Mouse (Mus musculus): ENCODE data around the gene Cd5.

Gene Cd5

GRCm38 (mm10) chr19:10701013-10701726, 37.6 kb downstream of the Cd5 start:
- no peak for DNase-seq (ENCODE audit: low spot score in 2 of 2)

- no peak for DNase-seq (ENCODE audit: low spot score in 2 of 2)
Measured at GRCm38 (mm10) chr19:10699851-10700250, 39.0 kb downstream of the Cd5 start.

GRCm38 (mm10) chr19:10698131-10698991, 40.4 kb downstream of the Cd5 start:
- DNase-seq (ENCODE audit: low spot score in 2 of 2): no peak

GRCm38 (mm10) chr19:10695801-10696200, 43.0 kb downstream of the Cd5 start:
- no peak for DNase-seq (ENCODE audit: low spot score in 2 of 2)

GRCm38 (mm10) chr19:10693926-10694682, 44.7 kb downstream of the Cd5 start:
- DNase-seq (ENCODE audit: low spot score in 2 of 2): no peak

- no peak for DNase-seq (ENCODE audit: low spot score in 2 of 2)
Measured at GRCm38 (mm10) chr19:10692361-10692760, 46.4 kb downstream of the Cd5 start.

- DNase-seq (ENCODE audit: low spot score in 2 of 2): no peak
Measured at GRCm38 (mm10) chr19:10691660-10692059, 47.1 kb downstream of the Cd5 start.

- DNase-seq (ENCODE audit: low spot score in 2 of 2): no peak
Measured at GRCm38 (mm10) chr19:10691121-10691520, 47.7 kb downstream of the Cd5 start.

GRCm38 (mm10) chr19:10690336-10690735, 48.5 kb downstream of the Cd5 start:
- no peak for DNase-seq (ENCODE audit: low spot score in 2 of 2)

- no peak for DNase-seq (ENCODE audit: low spot score in 2 of 2)
Measured at GRCm38 (mm10) chr19:10689470-10690166, 49.2 kb downstream of the Cd5 start.

- DNase-seq (ENCODE audit: low spot score in 2 of 2): peak; percentile 92 to 94
Measured at GRCm38 (mm10) chr19:10688537-10689352, 50.1 kb downstream of the Cd5 start, which contains the start of gene Vps37c. Vps37c (plus strand) TSS chr19:10688735.

GRCm38 (mm10) chr19:10685727-10686126, 53.1 kb downstream of the Cd5 start:
- DNase-seq (ENCODE audit: low spot score in 2 of 2): no peak

GRCm38 (mm10) chr19:10685081-10685480, 53.7 kb downstream of the Cd5 start:
- DNase-seq (ENCODE audit: low spot score in 2 of 2): no peak

- no peak for DNase-seq (ENCODE audit: low spot score in 2 of 2)
Measured at GRCm38 (mm10) chr19:10681571-10681970, 57.2 kb downstream of the Cd5 start.

- DNase-seq (ENCODE audit: low spot score in 2 of 2): no peak
Measured at GRCm38 (mm10) chr19:10678772-10679067, 60.1 kb downstream of the Cd5 start.

- peak; percentile 83 to 89 for DNase-seq (ENCODE audit: low spot score in 2 of 2)
Measured at GRCm38 (mm10) chr19:10677915-10678771, 60.7 kb downstream of the Cd5 start, which contains the start of gene Pga5. Pga5 (minus strand) TSS chr19:10678071.

- DNase-seq (ENCODE audit: low spot score in 2 of 2): no peak
Measured at GRCm38 (mm10) chr19:10676656-10677055, 62.1 kb downstream of the Cd5 start.

- no peak for DNase-seq (ENCODE audit: low spot score in 2 of 2)
Measured at GRCm38 (mm10) chr19:10673275-10673674, 65.5 kb downstream of the Cd5 start.

GRCm38 (mm10) chr19:10671854-10672417, 66.9 kb downstream of the Cd5 start:
- no peak for DNase-seq (ENCODE audit: low spot score in 2 of 2)

All from right cerebral cortex, adult 2 months (tissue).